ENCODE assay signal across 13 mouse cellular contexts in the genomic region with DNA sequence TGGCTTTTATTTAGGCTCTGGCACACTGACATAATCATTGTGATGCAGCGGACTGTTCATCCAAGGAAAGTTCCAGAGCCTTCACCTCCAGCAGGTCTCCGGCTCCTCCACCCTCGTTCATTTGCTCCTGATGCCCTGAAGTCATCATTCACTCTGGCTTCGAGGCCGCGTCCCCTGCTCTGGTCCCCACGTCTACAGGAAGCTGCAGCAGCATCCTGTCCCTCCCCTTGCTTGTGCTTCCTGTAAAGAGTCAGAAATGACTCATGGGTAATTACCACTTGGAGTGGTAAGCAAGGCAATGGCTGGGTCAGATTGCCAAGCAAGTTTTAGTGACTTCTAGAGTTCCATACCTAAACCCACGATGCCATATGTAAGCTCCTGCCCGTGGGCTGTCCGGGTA. TPM values are rescaled to one million over a fixed set of nuclear protein-coding genes. Genes with fewer than 3 reads are reported as not detected.
DNase-seq lines count a peak whose midpoint lies in the region; ATAC-seq and TF ChIP-seq lines count a peak whose summit lies in the region.
"Had no signal": no experiment of that assay in that cellular context is flagged by ENCODE, and none has a peak within 500 bp of the region (broad histone marks: within the 10 kb centered on the region; RNA-seq: fewer than 3 reads in every experiment).

No protein-coding gene starts in this region.

- 56% methylated on average over 10 of the region's 10 CpGs for WGBS in liver, postnatal 0 days (ENCODE audit: insufficient replicate concordance)

- H3K4me2 ChIP-seq in liver, postnatal 0 days (ENCODE audit: low read depth, low read length): no peak overlapping the region

- H3K27me3 ChIP-seq in liver, postnatal 0 days (ENCODE audit: insufficient read depth, low read length): peaks cover 6% of the 10 kb centered on the region
- H3K27me3 ChIP-seq: CH12.LX had no signal

- no peaks in the 10 kb centered on the region for H3K36me3 ChIP-seq in liver, postnatal 0 days (replicated peaks; ENCODE audit: insufficient read depth, low read length)

- intact Hi-C loops in heart, postnatal 25 days (cut with DNase I): no loop called here

- peak; percentile 53 for DNase-seq in heart, adult 8-10 months (ENCODE audit: low spot score)
- DNase-seq in heart, postnatal 25 days (ENCODE audit: low spot score): no peak
- DNase-seq in heart, postnatal 4 days: peak; percentile 31
- no peak for DNase-seq in liver, postnatal 0 days
- no peak for DNase-seq in T-cell, adult 2 months (ENCODE audit: low spot score)
- DNase-seq in urinary bladder, postnatal 10 days (ENCODE audit: low spot score): no peak
- no peak for DNase-seq in cerebellum, adult 8-10 months
- DNase-seq: cerebellum, postnatal 10 days; right cerebral cortex, postnatal 4 days had no signal

- no peaks in the 10 kb centered on the region for H3K4me1 ChIP-seq in liver, postnatal 0 days (ENCODE audit: insufficient read depth)

- 0 out of 2 replicates have a peak, but pooled peaks have one; percentile 40 for ATAC-seq in granulocyte monocyte progenitor cell, adult 5-6 weeks (replicated peaks; ENCODE audit: poor library complexity, severe bottlenecking)
- peak; percentile 76 for ATAC-seq in liver, postnatal 0 days
- ATAC-seq: hindbrain, embryonic 16.5 days had no signal

- no peaks in the 10 kb centered on the region for H3K9me3 ChIP-seq in liver, postnatal 0 days (ENCODE audit: low read length)

- TF ChIP-seq EP300 in liver, postnatal 0 days (IDR thresholded peaks at IDR 0.05; ENCODE audit: low read depth): 0 out of 2 replicates have a peak, but pooled peaks have one; percentile 24

- peak overlapping the region; percentile 60 for H3K27ac ChIP-seq in liver, postnatal 0 days (ENCODE audit: low read depth)
- H3K27ac ChIP-seq: macrophage had no signal

- no peak for TF ChIP-seq CTCF in liver, postnatal 0 days (IDR thresholded peaks at IDR 0.05; ENCODE audit: low read depth)

- H3K9ac ChIP-seq in liver, postnatal 0 days (replicated peaks): no peak overlapping the region

- no peak overlapping the region for H3K4me3 ChIP-seq in liver, postnatal 0 days (ENCODE audit: low read depth, low read length)

RNA-seq across cellular contexts. Expression of a gene that starts 7.3 kb away (rescaled TPM):
- total RNA-seq in heart, adult 8-10 months (2022): 100 to 1,000 TPM in 1 of 4 experiments, 10 to 100 TPM in 3; 82.4 to 102 (median 88.8) TPM
- total RNA-seq in heart, postnatal 25 days (2021): 10 to 100 TPM; 78.4 to 88.4 TPM
- 0.15 TPM in 1 of 2 replicates, not detected in the other for total RNA-seq in granulocyte monocyte progenitor cell, adult 5-6 weeks (2014; fragmentation: Nextera tagmentation)
- total RNA-seq in granulocyte monocyte progenitor cell, adult 5-6 weeks (2017): 0.36 and 0.52 TPM in 2 replicates
- 100 to 1,000 TPM; 103 to 110 TPM for total RNA-seq in heart, postnatal 4 days (2021)
- 1.4 and 1.6 TPM in 2 replicates for polyA plus RNA-seq in liver, postnatal 0 days (2015; fragmentation: Nextera tagmentation; extraction: Ambion mirVana)
- total RNA-seq: CH12.LX had no signal

Comparison
In these comparisons a context has a peak if more than half of its experiments do, and no peak if none do; other contexts are left out.
1. DNase-seq: peak in heart, adult 8-10 months (single experiment) and heart, postnatal 4 days (single experiment); none in heart, postnatal 25 days (single experiment), liver, postnatal 0 days (single experiment), T-cell, adult 2 months (single experiment), urinary bladder, postnatal 10 days (single experiment) and cerebellum, adult 8-10 months (single experiment).
2. RNA of a gene that starts 7.3 kb away (total RNA-seq): 103 to 110 TPM in heart, postnatal 4 days, 82.4 to 102 TPM in heart, adult 8-10 months and 78.4 to 88.4 TPM in heart, postnatal 25 days; 0.15 to 0.52 TPM in granulocyte monocyte progenitor cell, adult 5-6 weeks; every median in the first group is over 10 times any median in the second.